In the genomic region with DNA sequence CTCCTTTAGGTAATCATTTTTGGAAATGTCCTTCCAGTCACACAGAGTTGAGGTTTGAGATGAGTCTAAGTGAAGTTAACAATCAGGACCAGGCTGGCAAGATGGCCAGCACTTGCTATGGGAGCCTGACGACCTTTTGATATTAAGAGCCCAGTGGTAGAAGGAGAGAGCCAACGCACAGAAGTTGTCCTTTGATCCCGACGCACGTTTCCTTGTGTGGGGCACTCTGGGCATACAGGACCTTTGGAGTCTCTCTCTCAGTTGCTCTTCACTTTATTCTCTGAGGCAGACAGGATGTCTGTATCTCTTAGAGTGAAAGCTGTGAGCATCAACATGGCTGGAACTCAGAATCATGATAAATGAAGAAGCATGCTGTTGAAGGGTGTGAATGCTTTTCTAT, we compare ENCODE assay signal across 33 mouse cellular contexts. TPM values are rescaled to one million over a fixed set of nuclear protein-coding genes. Genes with fewer than 3 reads are reported as not detected.
"Had no signal": no experiment of that assay in that cellular context is flagged by ENCODE, and none has a peak within 500 bp of the region (broad histone marks: within the 10 kb centered on the region; RNA-seq: fewer than 3 reads in every experiment).

No protein-coding gene starts in this region.

- H3K9ac ChIP-seq: heart, embryonic 12.5 days; hindbrain, embryonic 13.5 days; hindbrain, embryonic 15.5 days; limb, embryonic 13.5 days; limb, embryonic 15.5 days; liver, embryonic 12.5 days; liver, embryonic 14.5 days had no signal

- H3K27ac ChIP-seq: gastrocnemius, adult 2 months; heart, embryonic 10.5 days; hindbrain, embryonic 13.5 days; hindbrain, embryonic 15.5 days; hindbrain, postnatal 0 days; kidney, postnatal 0 days; layer of hippocampus, adult 2 months; left cerebral cortex, adult 2 months; limb, embryonic 13.5 days; limb, embryonic 15.5 days; liver, embryonic 12.5 days; liver, embryonic 14.5 days had no signal

- H3K4me3 ChIP-seq: gastrocnemius, adult 2 months; heart, embryonic 10.5 days; heart, embryonic 12.5 days; hindbrain, embryonic 13.5 days; hindbrain, embryonic 15.5 days; layer of hippocampus, adult 2 months; left cerebral cortex, adult 2 months; limb, embryonic 13.5 days; limb, embryonic 15.5 days; liver, embryonic 12.5 days had no signal

- H3K4me1 ChIP-seq: heart, embryonic 10.5 days; heart, embryonic 12.5 days; hindbrain, embryonic 13.5 days; hindbrain, embryonic 15.5 days; liver, embryonic 12.5 days had no signal

- H3K4me2 ChIP-seq: heart, embryonic 12.5 days; hindbrain, embryonic 13.5 days; hindbrain, embryonic 15.5 days; limb, embryonic 13.5 days; limb, embryonic 15.5 days; liver, embryonic 12.5 days had no signal

- ATAC-seq: forebrain, embryonic 16.5 days; hindbrain, postnatal 0 days; liver, embryonic 12.5 days had no signal

- DNase-seq: gastrocnemius, adult 2 months; gastrocnemius, postnatal 10 days; gastrocnemius, postnatal 25 days; heart, adult 18-20 months; heart, postnatal 10 days; kidney, adult 18-20 months; kidney, postnatal 4 days; left cerebral cortex, postnatal 4 days had no signal

- H3K9me3 ChIP-seq: heart, embryonic 10.5 days; hindbrain, embryonic 13.5 days; hindbrain, embryonic 15.5 days; limb, embryonic 15.5 days; liver, embryonic 12.5 days had no signal

- H3K27me3 ChIP-seq: heart, embryonic 12.5 days; hindbrain, embryonic 13.5 days; hindbrain, embryonic 15.5 days; limb, embryonic 13.5 days; limb, embryonic 15.5 days; liver, embryonic 12.5 days had no signal

RNA-seq across cellular contexts. Expression of a gene that starts 30.5 kb away (rescaled TPM):
- total RNA-seq: gastrocnemius, postnatal 25 days; gastrocnemius, postnatal 4 days; granulocyte monocyte progenitor cell, adult 5-6 weeks; heart, adult 18-20 months; heart, adult 8-10 months; heart, postnatal 10 days; heart, postnatal 25 days; hematopoietic stem cell, adult 5-6 weeks; hindbrain, postnatal 0 days; layer of hippocampus, adult 2 months; layer of hippocampus, postnatal 10 days; layer of hippocampus, postnatal 25 days; left cerebral cortex, adult 2 months; left cerebral cortex, postnatal 25 days; left cerebral cortex, postnatal 4 days had no signal
- polyA plus RNA-seq: forebrain, embryonic 16.5 days; frontal cortex, adult 2 months; heart, embryonic 10.5 days; heart, embryonic 12.5 days; heart, embryonic 14.5 days; hindbrain, embryonic 11.5 days; hindbrain, embryonic 13.5 days; hindbrain, embryonic 15.5 days; hindbrain, postnatal 0 days; limb, embryonic 11.5 days; limb, embryonic 13.5 days; liver, embryonic 12.5 days; liver, embryonic 14.5 days had no signal
